Mouse (Mus musculus) liver, embryonic 11.5 days (tissue): ENCODE results near the gene Tmem11. TPM values are rescaled to one million over a fixed set of nuclear protein-coding genes. Genes with fewer than 3 reads are reported as not detected.

ENCODE experiments used
- ATAC-seq: fragments of 200-750 bp; cut with Nextera tagmentation; replicated peaks from 2 replicates; pipeline ENCODE4 v1.8.0; 2017; ENCODE audit warnings: moderate number of reproducible peaks, mild to moderate bottlenecking, moderate TSS enrichment, moderate library complexity; ENCODE audit not compliant: low FRiP score
- DNase-seq: peaks from one replicate; pipeline ENCODE4 v3.0.0-alpha.2; 2017; ENCODE audit warnings: low spot score
- H3K27ac ChIP-seq: fragments of 300-500 bp; sonication (generic); 2 replicates; pipeline ENCODE4 v1.5.1; 2014; ENCODE audit warnings: mild to moderate bottlenecking, low read depth, low read length, control low read depth
- H3K27me3 ChIP-seq: fragments of 300-500 bp; sonication (generic); replicated peaks from 2 replicates; pipeline ENCODE4 v1.6.1; 2014; ENCODE audit warnings: low read length, mixed read lengths; ENCODE audit not compliant: control insufficient read depth, insufficient read depth
- H3K36me3 ChIP-seq: fragments of 300-500 bp; sonication (generic); 2 replicates; pipeline ENCODE4 v1.6.1; 2014; ENCODE audit warnings: mild to moderate bottlenecking, low read length, moderate library complexity, mixed read lengths; ENCODE audit not compliant: control insufficient read depth, insufficient read depth
- H3K4me1 ChIP-seq: fragments of 300-500 bp; sonication (generic); replicated peaks from 2 replicates; pipeline ENCODE4 v1.6.1; 2014; ENCODE audit warnings: low read length, mixed read lengths; ENCODE audit not compliant: control insufficient read depth, insufficient read depth
- H3K4me2 ChIP-seq: fragments of 300-500 bp; sonication (generic); 2 replicates; pipeline ENCODE4 v1.6.1; 2014; ENCODE audit warnings: mild to moderate bottlenecking, control low read depth, moderate library complexity
- H3K4me3 ChIP-seq: fragments of 300-500 bp; sonication (generic); 2 replicates; pipeline ENCODE4 v1.5.1; 2014; ENCODE audit warnings: low read depth, low read length, control low read depth
- H3K9ac ChIP-seq: fragments of 300-500 bp; sonication (generic); 2 replicates; pipeline ENCODE4 v1.6.1; 2014; ENCODE audit warnings: low read depth, low read length, control low read depth
- H3K9me3 ChIP-seq: fragments of 300-500 bp; sonication (generic); 2 replicates; pipeline ENCODE4 v1.6.1; 2016; ENCODE audit warnings: low read length, inconsistent platforms, mixed read lengths; ENCODE audit not compliant: control insufficient read depth
- WGBS: fragments of 180-500 bp; shearing (Covaris S2); extraction: QIAGEN DNeasy Blood & Tissue Kit; methylation state at CpG from one replicate; pipeline ENCODE4 v1.1.7; 2014; 5-methylcytosine and 5-hydroxymethylcytosine counted together
- polyA plus RNA-seq: library from polyadenylated mRNA; unstranded; fragments of >200 nt; fragmentation: Nextera tagmentation; extraction: Ambion mirVana; gene quantifications from 2 replicates; pipeline ENCODE4 v1.2.1, GENCODE M21; 2014

Gene Tmem11
- polyA plus RNA-seq, 1 experiment from 2014 or later = 64.1 TPM

GRCm38 (mm10) chr11:60864166-60864565, 14.9 kb downstream of the Tmem11 start:
- H3K4me2 ChIP-seq = no peak overlapping the region
- H3K36me3 ChIP-seq = peaks cover 42% of the 10 kb centered on the region; the same call in 1 of the 2 replicates
- H3K9me3 ChIP-seq = no peaks in the 10 kb centered on the region
- DNase-seq (no peak), ATAC-seq (no peak)
- no peaks in the 10 kb centered on the region for H3K27me3 ChIP-seq
- no peak overlapping the region for H3K4me3 ChIP-seq
- H3K27ac ChIP-seq = no peak overlapping the region
- H3K4me1 ChIP-seq = no peaks in the 10 kb centered on the region
- WGBS = 92% methylated on average over 2 of the region's 2 CpGs
- H3K9ac ChIP-seq = no peak overlapping the region

DNA sequence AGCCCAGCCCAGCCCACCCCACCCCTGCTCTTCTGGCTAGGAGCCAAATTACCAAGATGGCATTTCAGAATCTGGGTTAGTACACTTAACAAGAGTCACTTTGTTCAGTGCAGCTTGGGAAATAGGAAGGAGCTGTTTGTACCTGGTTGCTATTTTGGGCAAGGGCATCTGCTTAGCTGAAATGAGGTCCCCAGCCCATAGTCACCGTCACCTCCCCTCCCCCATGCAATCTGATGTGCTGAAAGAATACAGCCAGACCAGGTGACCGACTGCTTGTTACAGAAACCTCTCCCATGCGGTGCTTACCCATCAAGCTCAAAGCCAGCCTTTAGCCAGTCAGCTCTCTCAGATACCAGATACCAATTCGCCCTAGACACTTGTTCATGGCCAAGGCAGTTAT, 15.9 kb downstream of the Tmem11 start:
- no peak overlapping the region for H3K4me3 ChIP-seq
- DNase-seq (no peak), ATAC-seq (no peak)
- H3K9me3 ChIP-seq = no peaks in the 10 kb centered on the region
- H3K27me3 ChIP-seq = no peaks in the 10 kb centered on the region
- H3K27ac ChIP-seq = no peak overlapping the region
- 87% methylated on average over 4 of the region's 4 CpGs for WGBS
- H3K36me3 ChIP-seq = peaks cover 49% of the 10 kb centered on the region; the same call in 1 of the 2 replicates
- H3K4me1 ChIP-seq = no peaks in the 10 kb centered on the region
- no peak overlapping the region for H3K9ac ChIP-seq
- no peak overlapping the region for H3K4me2 ChIP-seq

DNA sequence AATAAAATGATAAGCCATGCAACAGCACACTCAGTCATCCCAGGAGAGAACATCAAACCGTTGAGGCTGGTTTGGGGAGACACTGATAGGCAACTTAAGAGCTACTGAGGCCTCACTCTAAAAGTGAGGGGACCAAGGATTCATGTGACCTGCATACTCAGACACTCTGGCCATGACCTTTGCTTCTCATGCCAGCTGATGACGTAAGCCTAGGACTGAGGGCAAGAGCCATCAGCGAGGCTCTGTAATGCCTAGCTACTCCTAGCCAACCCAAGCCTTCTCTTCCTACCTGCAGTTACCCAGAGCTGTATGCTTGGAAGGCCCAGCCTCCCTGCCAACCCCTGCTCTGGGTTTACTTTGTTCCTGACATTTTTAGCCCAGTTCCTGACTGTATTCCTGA, 17.1 kb downstream of the Tmem11 start:
- no peaks in the 10 kb centered on the region for H3K27me3 ChIP-seq
- ATAC-seq (no peak), DNase-seq (no peak)
- 81% methylated on average over 3 of the region's 3 CpGs for WGBS
- H3K4me1 ChIP-seq = no peaks in the 10 kb centered on the region
- no peak overlapping the region for H3K4me2 ChIP-seq
- H3K9ac ChIP-seq = no peak overlapping the region
- H3K4me3 ChIP-seq = no peak overlapping the region
- H3K36me3 ChIP-seq = peaks cover 50% of the 10 kb centered on the region; the same call in 1 of the 2 replicates
- H3K9me3 ChIP-seq = no peaks in the 10 kb centered on the region
- no peak overlapping the region for H3K27ac ChIP-seq

DNA sequence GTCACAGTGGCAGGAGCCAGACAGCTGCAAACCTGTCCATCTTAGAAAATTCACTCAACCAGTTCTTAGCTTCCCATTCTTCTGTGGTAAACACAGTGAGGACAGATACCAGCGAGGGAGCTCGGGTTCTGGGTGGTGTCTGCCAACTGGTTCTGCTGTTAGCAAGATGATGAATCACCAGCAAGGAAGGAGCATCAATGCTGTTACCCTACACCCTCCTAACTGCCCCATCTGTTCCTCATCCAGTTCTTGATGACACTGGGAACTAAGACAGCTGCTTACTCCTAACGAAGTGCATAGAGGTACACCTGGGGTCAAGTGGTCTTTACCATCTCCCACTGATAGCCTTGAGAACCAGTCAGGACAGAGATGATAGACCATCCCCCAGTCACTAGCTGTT, 22.5 kb downstream of the Tmem11 start:
- Histone ChIP-seq H3K9me3 (no peaks in the 10 kb centered on the region), H3K9ac (no peak overlapping the region), H3K27me3 (no peaks in the 10 kb centered on the region), H3K4me3 (no peak overlapping the region), H3K27ac (0 out of 2 replicates have a peak overlapping the region, but pooled peaks have one; percentile 5), H3K4me1 (no peaks in the 10 kb centered on the region), H3K36me3 (peaks cover 29% of the 10 kb centered on the region), H3K4me2 (no peak overlapping the region)
- ATAC-seq (no peak), DNase-seq (no peak)
- 67% methylated on average over 3 of the region's 3 CpGs for WGBS

GRCm38 (mm10) chr11:60845415-60845814, 33.7 kb downstream of the Tmem11 start:
- no peaks in the 10 kb centered on the region for H3K4me1 ChIP-seq
- H3K36me3 ChIP-seq = peaks cover 12% of the 10 kb centered on the region
- no peak overlapping the region for H3K4me3 ChIP-seq
- WGBS = 91% methylated on average over 5 of the region's 5 CpGs
- H3K27ac ChIP-seq = no peak overlapping the region
- no peaks in the 10 kb centered on the region for H3K9me3 ChIP-seq
- H3K27me3 ChIP-seq = no peaks in the 10 kb centered on the region
- ATAC-seq (no peak), DNase-seq (no peak)
- H3K9ac ChIP-seq = no peak overlapping the region
- H3K4me2 ChIP-seq = no peak overlapping the region

- Histone ChIP-seq H3K4me3 (no peak overlapping the region), H3K4me1 (no peaks in the 10 kb centered on the region)
- no peak for ATAC-seq
Observed at GRCm38 (mm10) chr11:60843412-60843811, 35.7 kb downstream of the Tmem11 start.

GRCm38 (mm10) chr11:60841467-60842200, 37.4 kb downstream of the Tmem11 start:
- Histone ChIP-seq H3K27me3 (no peaks in the 10 kb centered on the region), H3K9ac (no peak overlapping the region), H3K4me1 (peaks cover 8% of the 10 kb centered on the region), H3K9me3 (no peaks in the 10 kb centered on the region), H3K4me3 (no peak overlapping the region), H3K36me3 (no peaks in the 10 kb centered on the region), H3K4me2 (no peak overlapping the region), H3K27ac (no peak overlapping the region)
- 84% methylated on average over 12 of the region's 12 CpGs for WGBS
- DNase-seq (no peak), ATAC-seq (no peak)

More at GRCm38 (mm10) chr11:60843412-60843811, 35.7 kb downstream of the Tmem11 start:
- no peak for DNase-seq
- Histone ChIP-seq H3K27me3 (no peaks in the 10 kb centered on the region), H3K27ac (no peak overlapping the region), H3K9ac (no peak overlapping the region), H3K9me3 (no peaks in the 10 kb centered on the region), H3K4me2 (no peak overlapping the region), H3K36me3 (peaks cover 8% of the 10 kb centered on the region; the same call in 1 of the 2 replicates)
- WGBS = 88% methylated on average over 5 of the region's 5 CpGs

GRCm38 (mm10) chr11:60837644-60838406, 41.2 kb downstream of the Tmem11 start:
- Histone ChIP-seq H3K4me2 (peak overlapping the region; percentile 14), H3K36me3 (no peaks in the 10 kb centered on the region), H3K9me3 (no peaks in the 10 kb centered on the region), H3K4me3 (no peak overlapping the region), H3K27ac (peak overlapping the region; percentile 21; the same call in 1 of the 2 replicates), H3K4me1 (peaks cover 8% of the 10 kb centered on the region), H3K27me3 (no peaks in the 10 kb centered on the region), H3K9ac (no peak overlapping the region)
- DNase-seq (no peak), ATAC-seq (no peak; the same call in 1 of the 2 replicates)
- 66% methylated on average over 10 of the region's 10 CpGs for WGBS
